Mouse (Mus musculus) stomach, postnatal 0 days (tissue): Measurements from ENCODE around the gene Zfp219.

Experiments used
- CTCF ChIP-seq: IDR thresholded peaks from 2 replicates; pipeline ENCODE4 v1.5.1; 2016; ENCODE audit warnings: antibody characterized with exemption, low read depth, mild to moderate bottlenecking, moderate library complexity
- EP300 ChIP-seq: optimal IDR thresholded peaks from 2 replicates; pipeline ENCODE3; 2016; ENCODE audit warnings: antibody characterized with exemption

DNA sequence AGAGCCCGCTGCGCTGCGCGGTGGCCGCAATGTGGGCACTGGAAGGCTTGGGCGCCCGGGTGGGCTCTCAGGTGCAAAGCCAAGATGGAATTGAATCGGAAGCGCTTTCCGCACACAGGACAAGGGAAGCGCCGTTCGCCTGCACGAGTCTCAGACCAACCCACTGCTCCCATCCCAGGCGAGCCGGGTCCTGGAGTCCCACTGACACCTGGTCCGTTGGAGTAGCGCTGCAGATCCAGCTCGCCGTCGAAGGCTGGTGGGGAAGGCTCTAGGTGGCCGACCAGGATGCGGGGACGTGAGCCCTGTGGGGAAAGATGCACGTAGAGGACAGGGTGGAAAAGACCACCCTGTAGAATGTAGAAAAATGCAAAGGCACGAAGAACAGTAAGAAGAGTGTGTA, 11.2 kb downstream of the Zfp219 start:
- no peak for TF ChIP-seq CTCF
- no peak for TF ChIP-seq EP300
